Mouse (Mus musculus): Measurements from ENCODE around the gene Gbp2b. TPM values are rescaled to one million over a fixed set of nuclear protein-coding genes. Genes with fewer than 3 reads are reported as not detected.
"Not testable (repeated sequence)": the region's sequence is repeated elsewhere in the genome, so short reads cannot be mapped to it uniquely, and the experiment has no call there.

Gbp2b gene
- total RNA-seq, 4 experiments from 2014 or later: 0.19 to 0.52 TPM; not detected in 2

GRCm38 (mm10) chr3:142620111-142620955 lies 25.7 kb downstream of the Gbp2b start, which contains the start of gene Gbp2:
Gene Gbp2 (plus strand): TSS chr3:142620602.
- peak; percentile 73 for DNase-seq (ENCODE audit: low spot score)

- peak; percentile 16 for DNase-seq (ENCODE audit: low spot score)
These were observed 26.4 kb downstream of the Gbp2b start for GRCm38 (mm10) chr3:142620956-142621562.

GRCm38 (mm10) chr3:142630385-142630784 lies 35.7 kb downstream of the Gbp2b start:
- no peak for DNase-seq (ENCODE audit: low spot score)

GRCm38 (mm10) chr3:142640201-142640600 lies 45.6 kb downstream of the Gbp2b start:
- peak; percentile 63 for DNase-seq (ENCODE audit: low spot score)

- peak; percentile 73 for DNase-seq (ENCODE audit: low spot score)
These were observed 51.3 kb downstream of the Gbp2b start for GRCm38 (mm10) chr3:142645949-142646348.

GRCm38 (mm10) chr3:142647836-142648235 lies 53.2 kb downstream of the Gbp2b start:
- DNase-seq (ENCODE audit: low spot score): not testable (repeated sequence)

GRCm38 (mm10) chr3:142650205-142650604 lies 55.6 kb downstream of the Gbp2b start:
- DNase-seq (ENCODE audit: low spot score): no peak

GRCm38 (mm10) chr3:142664723-142665122 lies 70.1 kb downstream of the Gbp2b start:
- DNase-seq (ENCODE audit: low spot score): no peak

Small RNA genes within 50 kb of the gene (microRNA-seq; reads per million reads assigned to microRNA genes)
- not detected for gene Mir6381

Other genes starting within 250 kb of the Gbp2b start
- 100 to 1,000 TPM; 698 to 745 (median 734) TPM for gene Pdlim5, start 199.2 kb upstream of the Gbp2b start, total RNA-seq (2022)
- 1 to 10 TPM; 6.6 to 8.4 (median 7.6) TPM for gene Gbp5, start 100.9 kb upstream of the Gbp2b start, total RNA-seq (2022)
- gene Gbp7, start 64.5 kb upstream of the Gbp2b start, total RNA-seq (2022): 1 to 10 TPM; 6.2 to 8.1 (median 7.3) TPM
- gene Gbp3, start 34.8 kb upstream of the Gbp2b start, total RNA-seq (2022): 10 to 100 TPM in 1 of 4 experiments, 1 to 10 TPM in 3; 8.1 to 10.6 (median 8.9) TPM
- 10 to 100 TPM; 10.2 to 12.4 (median 11.5) TPM for gene Gbp2, start 25.8 kb downstream of the Gbp2b start, total RNA-seq (2022)
- 10 to 100 TPM; 40.0 to 42.6 (median 41.4) TPM for gene Kyat3, start 106.2 kb downstream of the Gbp2b start, total RNA-seq (2022)
- 10 to 100 TPM; 17.8 to 20.6 (median 19.2) TPM for gene Gtf2b, start 170.2 kb downstream of the Gbp2b start, total RNA-seq (2022)